Mouse (Mus musculus): ENCODE measurements around the gene Ttc1. TPM values are rescaled to one million over a fixed set of nuclear protein-coding genes. Genes with fewer than 3 reads are reported as not detected.

The Ttc1 gene
- polyA plus RNA-seq, 1 experiment, result 48.7 TPM

- H3K27ac ChIP-seq (ENCODE audit: insufficient read depth, low read length), result no peak overlapping the region
- no peak overlapping the region for H3K9ac ChIP-seq (ENCODE audit: low read depth, poor library complexity, severe bottlenecking)
- H3K4me3 ChIP-seq (ENCODE audit: low read depth, low read length), result no peak overlapping the region
- no peaks in the 10 kb centered on the region for H3K9me3 ChIP-seq (replicated peaks; ENCODE audit: control insufficient read depth, insufficient read depth, low read length, poor library complexity, severe bottlenecking)
- peaks cover 24% of the 10 kb centered on the region for H3K36me3 ChIP-seq (ENCODE audit: control insufficient read depth, insufficient read depth, low read length, poor library complexity, severe bottlenecking)
- no peak for TF ChIP-seq CTCF (IDR thresholded peaks at IDR 0.05; ENCODE audit: low read depth, low read length)
- TF ChIP-seq POLR2A (IDR thresholded peaks at IDR 0.05; ENCODE audit: insufficient read depth, low read length), result no peak
- TF ChIP-seq EP300 (IDR thresholded peaks at IDR 0.05; ENCODE audit: insufficient read depth, low read depth, low read length), result no peak
- H3K4me1 ChIP-seq (ENCODE audit: control insufficient read depth, insufficient read depth, low read length), result no peaks in the 10 kb centered on the region
- no peaks in the 10 kb centered on the region for H3K27me3 ChIP-seq (ENCODE audit: control insufficient read depth, insufficient read depth, low read length, poor library complexity, severe bottlenecking)
These were observed 20.0 kb downstream of the Ttc1 start for GRCm38 (mm10) chr11:43727796-43728195.

GRCm38 (mm10) chr11:43723411-43723810, 24.4 kb downstream of the Ttc1 start:
- H3K36me3 ChIP-seq (ENCODE audit: control insufficient read depth, insufficient read depth, low read length, poor library complexity, severe bottlenecking), result peaks cover 14% of the 10 kb centered on the region
- no peak overlapping the region for H3K4me3 ChIP-seq (ENCODE audit: low read depth, low read length)
- no peaks in the 10 kb centered on the region for H3K9me3 ChIP-seq (replicated peaks; ENCODE audit: control insufficient read depth, insufficient read depth, low read length, poor library complexity, severe bottlenecking)
- H3K4me1 ChIP-seq (ENCODE audit: control insufficient read depth, insufficient read depth, low read length), result no peaks in the 10 kb centered on the region
- TF ChIP-seq EP300 (IDR thresholded peaks at IDR 0.05; ENCODE audit: insufficient read depth, low read depth, low read length) (no peak), CTCF (IDR thresholded peaks at IDR 0.05; ENCODE audit: low read depth, low read length) (no peak), POLR2A (IDR thresholded peaks at IDR 0.05; ENCODE audit: insufficient read depth, low read length) (no peak)
- no peaks in the 10 kb centered on the region for H3K27me3 ChIP-seq (ENCODE audit: control insufficient read depth, insufficient read depth, low read length, poor library complexity, severe bottlenecking)
- H3K9ac ChIP-seq (ENCODE audit: low read depth, poor library complexity, severe bottlenecking), result no peak overlapping the region
- no peak overlapping the region for H3K27ac ChIP-seq (ENCODE audit: insufficient read depth, low read length)

GRCm38 (mm10) chr11:43712178-43712577, 35.6 kb downstream of the Ttc1 start:
- H3K36me3 ChIP-seq (ENCODE audit: control insufficient read depth, insufficient read depth, low read length, poor library complexity, severe bottlenecking), result peaks cover 23% of the 10 kb centered on the region
- H3K4me1 ChIP-seq (ENCODE audit: control insufficient read depth, insufficient read depth, low read length), result no peaks in the 10 kb centered on the region
- H3K27me3 ChIP-seq (ENCODE audit: control insufficient read depth, insufficient read depth, low read length, poor library complexity, severe bottlenecking), result no peaks in the 10 kb centered on the region
- TF ChIP-seq CTCF (IDR thresholded peaks at IDR 0.05; ENCODE audit: low read depth, low read length), result no peak
- TF ChIP-seq EP300 (IDR thresholded peaks at IDR 0.05; ENCODE audit: insufficient read depth, low read depth, low read length), result no peak
- TF ChIP-seq POLR2A (IDR thresholded peaks at IDR 0.05; ENCODE audit: insufficient read depth, low read length), result no peak
- no peak overlapping the region for H3K9ac ChIP-seq (ENCODE audit: low read depth, poor library complexity, severe bottlenecking)
- no peaks in the 10 kb centered on the region for H3K9me3 ChIP-seq (replicated peaks; ENCODE audit: control insufficient read depth, insufficient read depth, low read length, poor library complexity, severe bottlenecking)
- H3K27ac ChIP-seq (ENCODE audit: insufficient read depth, low read length), result no peak overlapping the region
- H3K4me3 ChIP-seq (ENCODE audit: low read depth, low read length), result no peak overlapping the region

DNA sequence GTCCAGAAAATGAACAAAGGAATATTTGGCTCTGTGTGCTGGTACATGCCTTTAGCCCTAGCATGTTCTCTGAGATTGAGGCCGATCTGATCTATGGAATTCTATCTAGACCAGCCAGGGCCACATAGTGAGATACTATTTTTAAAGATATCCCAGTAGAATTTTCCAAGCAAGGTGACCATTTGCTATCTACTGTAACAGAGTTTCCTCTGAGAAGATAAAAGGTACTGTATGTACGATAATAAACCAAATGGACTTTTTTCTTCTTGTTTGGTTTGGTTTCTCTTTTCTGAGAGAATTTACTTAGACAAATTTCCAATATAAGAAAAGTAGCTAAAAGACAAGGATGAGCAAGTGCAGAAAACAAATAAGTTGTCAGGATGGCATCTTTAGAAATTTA, 39.4 kb downstream of the Ttc1 start:
- TF ChIP-seq POLR2A (IDR thresholded peaks at IDR 0.05; ENCODE audit: insufficient read depth, low read length) (no peak), CTCF (IDR thresholded peaks at IDR 0.05; ENCODE audit: low read depth, low read length) (no peak)
- H3K36me3 ChIP-seq (ENCODE audit: control insufficient read depth, insufficient read depth, low read length, poor library complexity, severe bottlenecking), result peaks cover 26% of the 10 kb centered on the region
- H3K4me1 ChIP-seq (ENCODE audit: control insufficient read depth, insufficient read depth, low read length), result no peaks in the 10 kb centered on the region
- H3K27ac ChIP-seq (ENCODE audit: insufficient read depth, low read length), result no peak overlapping the region
- no peak overlapping the region for H3K9ac ChIP-seq (ENCODE audit: low read depth, poor library complexity, severe bottlenecking)
- H3K4me3 ChIP-seq (ENCODE audit: low read depth, low read length), result no peak overlapping the region
- no peaks in the 10 kb centered on the region for H3K9me3 ChIP-seq (replicated peaks; ENCODE audit: control insufficient read depth, insufficient read depth, low read length, poor library complexity, severe bottlenecking)
- H3K27me3 ChIP-seq (ENCODE audit: control insufficient read depth, insufficient read depth, low read length, poor library complexity, severe bottlenecking), result no peaks in the 10 kb centered on the region

DNA sequence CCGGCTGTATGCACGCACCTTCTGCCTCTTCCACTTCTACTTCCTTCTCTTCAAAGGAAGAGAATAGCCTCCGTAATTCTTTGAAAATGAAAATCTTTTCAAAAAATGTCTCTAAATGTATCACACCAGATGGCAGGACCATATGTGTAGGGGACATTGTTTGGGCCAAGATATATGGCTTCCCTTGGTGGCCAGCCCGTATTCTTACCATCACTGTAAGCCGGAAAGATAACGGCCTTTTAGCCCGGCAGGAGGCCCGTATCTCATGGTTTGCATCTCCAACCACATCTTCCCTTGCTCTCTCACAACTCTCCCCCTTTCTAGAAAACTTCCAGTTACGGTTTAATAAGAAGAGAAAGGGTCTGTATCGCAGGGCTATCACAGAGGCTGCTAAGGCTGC, 42.1 kb downstream of the Ttc1 start:
- H3K27ac ChIP-seq (ENCODE audit: insufficient read depth, low read length), result no peak overlapping the region
- H3K27me3 ChIP-seq (ENCODE audit: control insufficient read depth, insufficient read depth, low read length, poor library complexity, severe bottlenecking), result no peaks in the 10 kb centered on the region
- H3K36me3 ChIP-seq (ENCODE audit: control insufficient read depth, insufficient read depth, low read length, poor library complexity, severe bottlenecking), result peaks cover 23% of the 10 kb centered on the region
- no peaks in the 10 kb centered on the region for H3K9me3 ChIP-seq (replicated peaks; ENCODE audit: control insufficient read depth, insufficient read depth, low read length, poor library complexity, severe bottlenecking)
- no peak overlapping the region for H3K9ac ChIP-seq (ENCODE audit: low read depth, poor library complexity, severe bottlenecking)
- no peaks in the 10 kb centered on the region for H3K4me1 ChIP-seq (ENCODE audit: control insufficient read depth, insufficient read depth, low read length)
- H3K4me3 ChIP-seq (ENCODE audit: low read depth, low read length), result no peak overlapping the region
- TF ChIP-seq EP300 (IDR thresholded peaks at IDR 0.05; ENCODE audit: insufficient read depth, low read depth, low read length) (no peak), CTCF (IDR thresholded peaks at IDR 0.05; ENCODE audit: low read depth, low read length) (no peak), POLR2A (IDR thresholded peaks at IDR 0.05; ENCODE audit: insufficient read depth, low read length) (no peak)

- Histone ChIP-seq H3K27ac (ENCODE audit: insufficient read depth, low read length) (no peak overlapping the region), H3K27me3 (ENCODE audit: control insufficient read depth, insufficient read depth, low read length, poor library complexity, severe bottlenecking) (no peaks in the 10 kb centered on the region), H3K9ac (ENCODE audit: low read depth, poor library complexity, severe bottlenecking) (no peak overlapping the region), H3K9me3 (replicated peaks; ENCODE audit: control insufficient read depth, insufficient read depth, low read length, poor library complexity, severe bottlenecking) (no peaks in the 10 kb centered on the region), H3K4me3 (ENCODE audit: low read depth, low read length) (no peak overlapping the region), H3K4me1 (ENCODE audit: control insufficient read depth, insufficient read depth, low read length) (no peaks in the 10 kb centered on the region), H3K36me3 (ENCODE audit: control insufficient read depth, insufficient read depth, low read length, poor library complexity, severe bottlenecking) (peaks cover 36% of the 10 kb centered on the region)
- no peak for TF ChIP-seq EP300 (IDR thresholded peaks at IDR 0.05; ENCODE audit: insufficient read depth, low read depth, low read length)
- no peak for TF ChIP-seq POLR2A (IDR thresholded peaks at IDR 0.05; ENCODE audit: insufficient read depth, low read length)
- TF ChIP-seq CTCF (IDR thresholded peaks at IDR 0.05; ENCODE audit: low read depth, low read length), result no peak
These were observed 44.3 kb downstream of the Ttc1 start for GRCm38 (mm10) chr11:43703552-43703951.

Data from ES-Bruce4 (cell line).